Mouse (Mus musculus): ENCODE data around the gene Olfr1564.
"Not testable (repeated sequence)": the region's sequence is repeated elsewhere in the genome, so short reads cannot be mapped to it uniquely, and the experiment has no call there.

GRCm38 (mm10) chr17:33255319-33255657 lies 33.8 kb upstream of the Olfr1564 start:
- not testable (repeated sequence) for TF ChIP-seq FLI1 (IDR thresholded peaks at IDR 0.05; ENCODE audit: low read length); GATA1 (IDR thresholded peaks at IDR 0.05; ENCODE audit: borderline replicate concordance, low read length)
